In the genomic region with DNA sequence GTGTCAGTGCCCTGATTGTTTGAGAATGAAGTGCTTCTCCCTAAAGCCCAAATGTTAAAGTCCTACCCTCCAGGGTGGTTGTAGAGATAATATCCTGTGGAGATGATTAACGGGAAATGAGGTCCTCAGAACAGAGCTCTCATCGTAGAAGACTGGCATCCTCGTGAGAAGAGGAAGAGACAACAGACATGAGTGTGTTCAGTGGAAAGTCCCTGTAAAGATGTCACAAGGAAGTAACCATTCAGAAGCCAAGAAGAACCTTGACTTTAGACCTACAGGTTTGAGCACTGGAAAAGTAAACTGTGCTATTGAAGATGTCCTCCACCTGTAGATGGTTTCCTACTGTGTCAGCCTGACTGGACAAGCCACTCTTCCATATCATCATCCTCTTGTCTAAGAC, we compare ENCODE assay signal across 21 mouse cellular contexts.
DNase-seq lines count a peak whose midpoint lies in the region; ATAC-seq and TF ChIP-seq lines count a peak whose summit lies in the region.
"Had no signal": no experiment of that assay in that cellular context is flagged by ENCODE, and none has a peak within 500 bp of the region (broad histone marks: within the 10 kb centered on the region; RNA-seq: fewer than 3 reads in every experiment).

No protein-coding gene starts in this region.

- no peak overlapping the region for H3K4me2 ChIP-seq in CH12.LX (ENCODE audit: insufficient read depth, low read depth, poor library complexity, severe bottlenecking)
- H3K4me2 ChIP-seq: embryonic facial prominence, embryonic 15.5 days; forebrain, embryonic 12.5 days; hindbrain, embryonic 12.5 days; intestine, embryonic 15.5 days had no signal

- dilution Hi-C loops in CH12.LX (cut with MboI; ENCODE audit: extremely low pct_ligation_motif_present, extremely low pct_unique_long_range_greater_than_20kb, low sequenced_read_pairs): no loop called here

- H3K27ac ChIP-seq in CH12.LX (ENCODE audit: insufficient read depth, low read depth): no peak overlapping the region
- H3K27ac ChIP-seq: embryonic facial prominence, embryonic 15.5 days; forebrain, embryonic 12.5 days; hindbrain, embryonic 12.5 days; intestine, embryonic 15.5 days had no signal

- H3K4me3 ChIP-seq in CH12.LX (replicated peaks in 1 of 3; ENCODE audit: low read depth in 2 of 3, low read length in 2 of 3, poor library complexity in 1 of 3): no peak overlapping the region
- H3K4me3 ChIP-seq: embryonic facial prominence, embryonic 15.5 days; forebrain, embryonic 12.5 days; hindbrain, embryonic 12.5 days; intestine, embryonic 15.5 days had no signal

- peak; percentile 3 to 26 for DNase-seq in spleen, postnatal 36 days (ENCODE audit: low spot score in 2 of 2)
- no peak for DNase-seq in spleen, postnatal 10 days (ENCODE audit: low spot score in 2 of 2)
- DNase-seq in CH12.LX (ENCODE audit: extremely low read depth): peak; percentile 26
- no peak for DNase-seq in layer of hippocampus, adult 9-10 months (ENCODE audit: low spot score)
- DNase-seq in thymus, postnatal 25 days: no peak
- no peak for DNase-seq in right cerebral cortex, postnatal 25 days
- DNase-seq: adrenal gland, postnatal 10 days; cerebellum, adult 11 months; cerebellum, adult 8-10 months; cerebellum, postnatal 14 days; embryo, embryonic 11 days; gastrocnemius, postnatal 25 days; heart, postnatal 10 days; heart, postnatal 4 days had no signal

- in situ Hi-C loops in CH12.LX (cut with MboI; ENCODE audit: low pct_ligation_motif_present, low pct_unique_long_range_greater_than_20kb, low sequenced_read_pairs): no loop called here

- TF ChIP-seq CTCF in CH12.LX (conservative IDR thresholded peaks at IDR 0.05 in 1 of 2, IDR thresholded peaks at IDR 0.05 in 1 of 2; ENCODE audit: low read depth in 2 of 2, low read length in 2 of 2): no peak

- H3K79me2 ChIP-seq in CH12.LX (replicated peaks; ENCODE audit: control insufficient read depth, extremely low read depth, insufficient read depth, poor library complexity, severe bottlenecking): no peaks in the 10 kb centered on the region

- 0 out of 2 replicates have a peak overlapping the region, but pooled peaks have one; percentile 4 for H3K9ac ChIP-seq in CH12.LX (ENCODE audit: insufficient read depth, low read depth)
- H3K9ac ChIP-seq: embryonic facial prominence, embryonic 15.5 days; forebrain, embryonic 12.5 days; hindbrain, embryonic 12.5 days; intestine, embryonic 15.5 days had no signal

- no peaks in the 10 kb centered on the region for H3K9me3 ChIP-seq in CH12.LX (replicated peaks; ENCODE audit: low read length)
- H3K9me3 ChIP-seq: embryonic facial prominence, embryonic 15.5 days; forebrain, embryonic 12.5 days; hindbrain, embryonic 12.5 days; intestine, embryonic 15.5 days had no signal

- peak; percentile 76 for ATAC-seq in inflammation-experienced regulatory T-cells, adult 6 months
- ATAC-seq: forebrain, embryonic 16.5 days; hindbrain, embryonic 16.5 days; intestine, embryonic 15.5 days had no signal

- peaks cover 12 to 33% of the 10 kb centered on the region in 2 experiments; a peak in 3 of 4 replicates for H3K4me1 ChIP-seq in CH12.LX (ENCODE audit: control insufficient read depth in 1 of 2, insufficient read depth in 2 of 2)
- H3K4me1 ChIP-seq: embryonic facial prominence, embryonic 15.5 days; forebrain, embryonic 12.5 days; hindbrain, embryonic 12.5 days; intestine, embryonic 15.5 days had no signal

- no peak for TF ChIP-seq POLR2A in CH12.LX (IDR thresholded peaks at IDR 0.05; ENCODE audit: low read depth, low read length)

- no peaks in the 10 kb centered on the region for H3K36me3 ChIP-seq in CH12.LX (replicated peaks in 1 of 2; ENCODE audit: control insufficient read depth in 1 of 2, insufficient read depth in 1 of 2, low read length in 1 of 2)
- H3K36me3 ChIP-seq: embryonic facial prominence, embryonic 15.5 days; forebrain, embryonic 12.5 days; hindbrain, embryonic 12.5 days; intestine, embryonic 15.5 days had no signal

- TF ChIP-seq RAD21 in CH12.LX (IDR thresholded peaks at IDR 0.05; ENCODE audit: low read depth, low read length): no peak

- TF ChIP-seq EP300 in CH12.LX (IDR thresholded peaks at IDR 0.05; ENCODE audit: low read length): no peak

- no peaks in the 10 kb centered on the region for H3K27me3 ChIP-seq in CH12.LX (replicated peaks)
- H3K27me3 ChIP-seq: embryonic facial prominence, embryonic 15.5 days; forebrain, embryonic 12.5 days; hindbrain, embryonic 12.5 days; intestine, embryonic 15.5 days had no signal

TF ChIP-seq in CH12.LX, 34 proteins besides CTCF, POLR2A, EP300 and RAD21:
- no peak for TF ChIP-seq ZMIZ1 (IDR thresholded peaks at IDR 0.05; ENCODE audit: low read depth, low read length)
- no peak for TF ChIP-seq KAT2A (IDR thresholded peaks at IDR 0.05; ENCODE audit: insufficient replicate concordance, low read length)
- TF ChIP-seq GABPA (IDR thresholded peaks at IDR 0.05; ENCODE audit: insufficient replicate concordance, low read depth, low read length): no peak
- TF ChIP-seq TBP (conservative IDR thresholded peaks at IDR 0.05; ENCODE audit: low read depth, low read length): no peak
- TF ChIP-seq MAFK (IDR thresholded peaks at IDR 0.05; ENCODE audit: insufficient replicate concordance, low read length): no peak
- TF ChIP-seq ETS1 (conservative IDR thresholded peaks at IDR 0.05; ENCODE audit: low read depth, low read length): no peak
- TF ChIP-seq CHD1 (IDR thresholded peaks at IDR 0.05; ENCODE audit: low read depth, low read length): no peak
- TF ChIP-seq HCFC1 (IDR thresholded peaks at IDR 0.05; ENCODE audit: low read depth, low read length): no peak
- TF ChIP-seq NELFE (IDR thresholded peaks at IDR 0.05; ENCODE audit: low read depth, low read length): no peak
- TF ChIP-seq IRF4 (IDR thresholded peaks at IDR 0.05; ENCODE audit: low read depth, low read length): no peak
- no peak for TF ChIP-seq MAX (IDR thresholded peaks at IDR 0.05; ENCODE audit: low read length)

Comparison
In these comparisons a context has a peak if more than half of its experiments do, and no peak if none do; other contexts are left out.
1. DNase-seq: peak in spleen, postnatal 36 days (2 of 2) and CH12.LX (single experiment); none in spleen, postnatal 10 days (0 of 2), layer of hippocampus, adult 9-10 months (single experiment), thymus, postnatal 25 days (single experiment) and right cerebral cortex, postnatal 25 days (single experiment).